Mouse (Mus musculus) spleen, postnatal 36 days (tissue): ENCODE measurements around the gene Med12l.
"Not testable (repeated sequence)": the region's sequence is repeated elsewhere in the genome, so short reads cannot be mapped to it uniquely, and the experiment has no call there.

Source experiments
- DNase-seq, 2 experiments: peaks; one replicate each; pipeline ENCODE4 v3.0.0; 2022; ENCODE audit warnings: low spot score in 2 of 2, mixed read lengths in 1 of 2

Gene Med12l

DNA sequence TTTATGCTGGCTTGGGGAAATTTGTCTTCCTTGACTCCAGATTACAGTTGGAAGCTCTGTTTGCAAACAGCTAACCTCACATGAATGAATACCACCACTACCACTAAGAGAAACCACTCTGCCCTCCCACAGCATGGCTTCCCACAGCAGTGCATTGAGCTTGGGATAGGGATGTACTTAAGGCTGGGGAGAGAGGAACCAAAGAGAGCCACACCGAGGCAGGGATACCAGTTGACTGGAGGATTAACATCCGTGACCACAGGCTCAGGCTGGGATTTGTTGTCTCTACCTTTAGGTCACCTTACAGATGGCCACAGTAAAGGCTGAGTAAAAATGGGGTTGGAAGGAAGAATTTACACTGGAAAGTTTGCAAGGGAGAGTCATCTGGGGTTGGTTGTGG is 16.6 kb downstream of the Med12l start:
- DNase-seq: no peak

DNA sequence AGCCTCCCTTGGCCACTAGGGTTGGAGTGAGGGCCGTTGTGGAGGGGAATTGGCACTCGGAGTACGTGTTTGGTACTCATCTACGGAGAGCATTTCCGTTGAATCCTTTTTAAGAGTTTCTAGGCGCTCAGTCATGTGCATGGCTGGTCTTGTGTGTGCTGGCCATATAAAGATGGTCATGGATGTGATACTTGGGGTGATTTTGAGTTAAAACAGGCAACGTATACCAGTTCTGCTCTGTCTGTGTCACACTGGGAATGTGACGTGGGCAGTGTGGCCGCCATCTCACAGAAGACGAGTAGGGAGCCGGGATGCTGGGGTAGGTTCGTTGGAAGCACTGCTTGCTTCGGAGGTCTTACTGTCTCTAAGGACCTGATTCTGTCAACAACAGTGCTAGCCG is 17.3 kb downstream of the Med12l start:
- DNase-seq: no peak

GRCm38 (mm10) chr3:59024531-59025192 is 19.0 kb downstream of the Med12l start:
- no peak for DNase-seq

GRCm38 (mm10) chr3:59025193-59025535 is 19.5 kb downstream of the Med12l start:
- no peak for DNase-seq

DNA sequence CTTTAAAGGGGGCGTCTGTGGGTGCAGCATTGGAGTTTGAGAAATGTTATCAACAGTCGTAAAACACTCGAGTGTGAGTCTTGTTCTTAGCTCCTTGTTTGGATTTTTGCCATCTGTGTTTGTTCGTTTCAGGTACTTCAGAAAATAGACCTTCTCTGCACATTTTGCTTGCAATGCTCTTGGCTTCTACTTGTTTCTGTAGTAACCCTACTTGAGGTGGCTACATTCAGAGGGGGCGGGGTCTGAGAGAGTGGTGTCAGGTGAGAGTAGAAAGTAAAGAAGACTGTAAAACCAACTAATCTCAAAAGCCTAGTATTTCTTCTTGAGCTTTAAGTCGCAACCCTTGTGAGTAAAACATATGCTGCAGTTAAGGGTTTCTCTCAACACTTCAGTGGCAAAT is 23.1 kb downstream of the Med12l start:
- DNase-seq: no peak

- no peak for DNase-seq
These were observed 25.4 kb downstream of the Med12l start for GRCm38 (mm10) chr3:59030986-59031385.

- DNase-seq: no peak
These were observed 35.9 kb downstream of the Med12l start for GRCm38 (mm10) chr3:59041487-59041886.

GRCm38 (mm10) chr3:59054834-59055535 is 49.4 kb downstream of the Med12l start:
- DNase-seq: peak; percentile 65 to 69

GRCm38 (mm10) chr3:59059022-59059541 is 53.5 kb downstream of the Med12l start:
- peak; percentile 44 to 57 for DNase-seq

- DNase-seq: no peak
These were observed 54.5 kb downstream of the Med12l start for GRCm38 (mm10) chr3:59060131-59060530.

- no peak for DNase-seq
These were observed 56.5 kb downstream of the Med12l start for GRCm38 (mm10) chr3:59062141-59062540.

DNA sequence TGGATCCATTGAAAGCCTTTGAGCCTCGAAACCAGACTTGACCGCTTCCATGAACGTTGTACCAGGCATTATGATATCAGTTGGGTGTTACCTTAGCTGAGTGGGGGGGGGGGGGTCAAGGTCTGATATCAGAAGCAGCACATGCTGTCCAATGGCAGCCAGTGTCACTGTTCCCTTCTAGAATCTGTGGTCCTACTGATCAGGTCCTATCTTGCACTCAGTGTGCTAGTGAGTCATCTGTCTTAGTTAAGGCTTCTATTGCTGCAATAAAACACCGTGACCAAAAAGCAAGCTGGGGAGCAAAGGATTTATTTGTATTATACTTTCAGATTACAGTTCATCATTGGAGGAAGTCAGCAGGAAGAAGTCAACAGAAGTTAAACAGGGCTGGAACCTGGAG is 57.8 kb downstream of the Med12l start:
- no peak for DNase-seq

DNA sequence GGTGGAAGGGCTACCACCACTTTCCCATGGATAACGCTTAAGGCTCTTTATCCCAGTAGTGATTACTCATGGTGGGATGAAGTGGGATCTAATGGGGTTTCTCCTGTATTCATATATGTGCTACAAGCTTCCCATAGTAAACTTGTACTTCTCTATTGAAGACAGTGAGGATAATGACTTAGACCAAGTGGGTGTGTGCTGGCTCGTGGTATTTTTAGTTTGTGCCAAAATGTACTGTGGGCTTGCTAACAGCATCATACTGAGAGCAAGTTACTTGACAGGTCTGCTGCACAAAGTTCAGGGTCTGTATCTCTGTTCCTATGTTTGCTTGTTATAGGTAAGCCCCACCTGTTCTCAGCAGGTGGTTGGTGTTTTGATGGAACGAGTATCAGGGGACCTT is 60.3 kb downstream of the Med12l start:
- DNase-seq: no peak

DNA sequence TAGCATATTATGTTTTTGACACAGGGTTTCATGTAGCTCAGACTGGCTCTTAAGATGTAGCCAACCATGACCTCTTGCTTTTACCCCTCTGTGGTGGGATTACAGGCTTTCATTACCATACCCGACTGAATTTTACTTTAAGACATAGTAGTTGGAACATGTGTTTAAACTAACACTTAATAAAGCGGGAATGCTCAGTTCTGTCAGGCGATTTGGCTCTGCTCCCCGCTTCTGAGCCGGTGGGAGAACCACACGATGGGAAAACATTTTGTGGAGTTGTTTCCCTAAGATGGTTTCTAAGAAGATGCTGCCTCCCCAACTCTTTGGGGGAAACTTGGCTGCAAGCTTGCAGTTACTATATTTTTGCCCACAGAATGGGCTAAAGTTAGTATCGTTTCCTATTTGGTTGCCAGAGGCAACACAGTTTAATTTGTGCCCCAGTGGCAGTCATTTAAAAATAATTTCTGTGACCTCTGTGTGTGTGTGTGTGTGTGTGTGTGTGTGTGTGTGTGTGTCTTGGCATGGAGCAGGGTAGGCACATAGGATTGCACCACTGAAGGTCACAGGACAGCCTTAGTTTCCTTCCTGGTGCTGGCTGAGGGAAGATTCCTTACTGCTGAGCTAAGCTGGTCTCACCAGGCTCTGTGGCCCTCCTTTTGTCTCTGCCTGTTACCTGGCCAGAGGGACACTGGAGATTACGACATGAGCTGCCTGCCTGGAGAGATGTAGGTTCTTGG is 61.1 kb downstream of the Med12l start:
- DNase-seq: no peak

DNA sequence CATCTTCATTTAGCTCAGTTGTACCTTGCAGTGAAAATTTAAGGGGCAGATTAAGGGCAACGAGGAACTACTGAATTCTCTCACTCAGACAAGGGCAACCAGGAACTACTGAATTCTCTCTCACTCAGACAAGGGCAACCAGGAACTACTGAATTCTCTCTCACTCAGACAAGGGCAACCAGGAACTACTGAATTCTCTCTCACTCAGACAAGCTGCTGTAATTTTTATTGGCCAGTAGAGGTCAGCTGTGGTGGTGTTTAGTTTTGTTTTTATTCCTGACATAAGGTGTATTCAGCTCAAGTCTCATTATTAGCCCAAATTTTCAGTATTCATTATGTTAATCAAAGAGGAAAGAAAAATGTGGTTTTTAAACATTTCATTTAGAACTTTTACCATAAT is 63.4 kb downstream of the Med12l start:
- DNase-seq: not testable (repeated sequence)

DNA sequence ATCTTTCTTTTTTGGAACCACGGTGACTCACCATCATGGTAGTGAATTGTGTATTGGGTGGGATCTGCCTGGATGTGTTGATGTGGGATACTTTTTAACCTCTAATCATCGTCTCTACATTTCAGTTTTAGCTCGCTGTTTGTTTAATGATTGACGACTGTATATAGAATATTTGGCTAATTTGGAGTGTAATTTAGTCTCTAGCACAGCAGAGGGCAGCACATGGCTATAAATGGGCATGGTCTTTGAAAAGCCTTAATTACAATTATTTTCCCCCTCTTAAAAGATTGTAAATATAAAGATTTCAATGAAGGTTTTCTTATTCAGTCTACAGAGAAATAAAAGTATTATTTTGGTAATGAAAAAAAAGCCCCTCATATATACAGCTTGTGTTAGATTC is 71.7 kb downstream of the Med12l start:
- no peak for DNase-seq

GRCm38 (mm10) chr3:59078585-59078984 is 73.0 kb downstream of the Med12l start:
- DNase-seq: no peak

DNA sequence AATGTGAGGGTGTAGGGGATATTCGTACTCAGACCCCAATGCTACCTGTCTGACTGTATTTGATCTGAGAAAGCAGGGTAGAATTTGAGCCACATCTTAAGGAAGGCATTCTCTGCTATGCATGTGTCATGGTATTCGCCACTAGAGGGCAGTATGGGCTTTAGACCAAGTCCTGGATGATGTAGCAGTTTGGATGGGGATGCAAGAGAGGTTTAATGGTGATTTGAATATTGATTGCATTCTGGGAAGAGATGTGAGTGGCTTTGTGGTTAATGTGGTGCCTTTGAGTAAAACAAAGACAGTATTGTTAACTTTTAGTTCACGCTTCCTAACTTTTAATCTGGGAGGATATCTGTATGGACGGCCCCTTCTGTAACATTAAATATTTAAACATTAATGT is 73.7 kb downstream of the Med12l start:
- peak; percentile 59 to 60 for DNase-seq

- no peak for DNase-seq
These were observed 74.8 kb downstream of the Med12l start for GRCm38 (mm10) chr3:59080293-59080916.

DNA sequence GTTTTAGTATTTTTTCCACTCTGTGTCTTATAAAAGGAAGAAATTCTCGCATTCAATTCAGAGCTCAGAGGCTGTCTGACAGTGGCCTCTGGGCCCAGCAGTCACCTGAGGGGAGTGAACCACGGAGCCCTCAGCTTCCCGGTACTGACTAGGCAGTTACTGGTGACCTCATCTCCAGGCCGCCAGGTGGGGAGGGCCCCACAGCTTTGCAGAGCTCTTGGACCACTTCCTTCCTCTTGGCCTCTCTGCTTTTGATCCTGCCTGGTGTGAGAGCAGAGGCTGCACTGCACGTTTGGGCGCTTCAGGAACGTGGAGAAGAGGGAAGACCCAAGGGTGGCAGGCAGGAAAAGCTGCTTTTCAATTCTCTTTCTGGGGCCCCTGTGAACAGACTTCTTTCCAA is 75.3 kb downstream of the Med12l start:
- DNase-seq: peak; percentile 54 to 59

- no peak for DNase-seq
These were observed 87.1 kb downstream of the Med12l start for GRCm38 (mm10) chr3:59092702-59093101.

GRCm38 (mm10) chr3:59097421-59097820 is 91.8 kb downstream of the Med12l start:
- DNase-seq: no peak
